Mouse (Mus musculus) heart, embryonic 14.5 days (tissue): Measurements from ENCODE around the gene Ptprn2. TPM values are rescaled to one million over a fixed set of nuclear protein-coding genes. Genes with fewer than 3 reads are reported as not detected.
A peak's percentile ranks its signal among the peaks of the same experiment; 100 is the strongest.

Source experiments
- ATAC-seq: fragments of 200-750 bp; cut with Nextera tagmentation; 2 replicates; pipeline ENCODE4 v1.8.0; 2017; ENCODE audit warnings: low read depth, moderate TSS enrichment; ENCODE audit not compliant: insufficient number of reproducible peaks, insufficient read depth, low FRiP score
- H3K27ac ChIP-seq, 2 experiments: fragments of 200-500 bp in 1 of 2; fragments of 300-500 bp in 1 of 2; sonication (generic) in 1 of 2; replicated peaks in 1 of 2; 2 replicates each; pipeline ENCODE4 v1.5.1; 2012 to 2014; ENCODE audit warnings: low read depth in 2 of 2, low read length in 2 of 2, control low read depth in 1 of 2, mild to moderate bottlenecking in 1 of 2, mixed read lengths in 1 of 2; ENCODE audit not compliant: control insufficient read depth in 1 of 2, insufficient read depth in 1 of 2
- H3K27me3 ChIP-seq: fragments of 300-500 bp; sonication (generic); 2 replicates; pipeline ENCODE4 v1.6.1; 2014; ENCODE audit warnings: mild to moderate bottlenecking, low read length, control low read depth; ENCODE audit not compliant: control insufficient read depth, insufficient read depth
- H3K36me3 ChIP-seq: fragments of 300-500 bp; sonication (generic); 2 replicates; pipeline ENCODE4 v1.6.1; 2014; ENCODE audit warnings: mild to moderate bottlenecking, control low read depth, low read length, mixed read lengths; ENCODE audit not compliant: control insufficient read depth, insufficient read depth
- H3K4me1 ChIP-seq, 2 experiments: fragments of 200-500 bp in 1 of 2; fragments of 300-500 bp in 1 of 2; sonication (generic) in 1 of 2; 2 replicates each; pipeline ENCODE4 v1.6.1; 2012 to 2014; ENCODE audit warnings: low read length in 2 of 2, control low read depth in 1 of 2, mixed read lengths in 1 of 2; ENCODE audit not compliant: control insufficient read depth in 2 of 2, insufficient read depth in 2 of 2
- H3K4me2 ChIP-seq: fragments of 300-500 bp; sonication (generic); 2 replicates; pipeline ENCODE4 v1.6.1; 2014; ENCODE audit warnings: mild to moderate bottlenecking, low read length
- H3K4me3 ChIP-seq, 2 experiments: fragments of 200-500 bp in 1 of 2; fragments of 300-500 bp in 1 of 2; sonication (generic) in 1 of 2; 2 replicates each; pipeline ENCODE4 v1.5.1; 2012 to 2014; ENCODE audit warnings: low read length in 2 of 2, mild to moderate bottlenecking in 2 of 2, control low read depth in 1 of 2, low read depth in 1 of 2, moderate library complexity in 1 of 2; ENCODE audit not compliant: control insufficient read depth in 1 of 2, insufficient read depth in 1 of 2
- H3K9ac ChIP-seq: fragments of 300-500 bp; sonication (generic); 2 replicates; pipeline ENCODE4 v1.6.1; 2014; ENCODE audit warnings: mild to moderate bottlenecking, low read length
- H3K9me3 ChIP-seq: fragments of 300-500 bp; sonication (generic); 2 replicates; pipeline ENCODE4 v1.6.1; 2016; ENCODE audit warnings: low read length, control low read depth; ENCODE audit not compliant: control insufficient read depth
- WGBS: fragments of 180-500 bp; shearing (Covaris S2); extraction: QIAGEN DNeasy Blood & Tissue Kit; methylation state at CpG from one replicate; pipeline ENCODE4 v1.1.7; 2014; 5-methylcytosine and 5-hydroxymethylcytosine counted together
- microRNA counts: library from miRNA; unstranded; fragments of <30 nt; microRNA quantifications from one replicate; lab custom pipeline; 2016
- microRNA-seq: library from miRNA; unstranded; fragments of <30 nt; microRNA quantifications from one replicate; pipeline ENCODE4, GENCODE M21; 2016
- polyA plus RNA-seq: library from polyadenylated mRNA; unstranded; fragments of >200 nt; fragmentation: Nextera tagmentation; extraction: Ambion mirVana; gene quantifications from 2 replicates; pipeline ENCODE4 v1.2.1, GENCODE M21; 2014

Ptprn2 gene
- polyA plus RNA-seq, 1 experiment from 2014 or later = 0.20 TPM

GRCm38 (mm10) chr12:117318229-117318628, 832.7 kb downstream of the Ptprn2 start:
- ATAC-seq = no peak
- Histone ChIP-seq H3K27me3 (no peaks in the 10 kb centered on the region), H3K4me1 (no peaks in the 10 kb centered on the region), H3K9ac (no peak overlapping the region), H3K4me3 (no peak overlapping the region), H3K27ac (no peak overlapping the region), H3K4me2 (no peak overlapping the region), H3K9me3 (peaks cover 11% of the 10 kb centered on the region), H3K36me3 (no peaks in the 10 kb centered on the region)
- WGBS = 69% methylated on average over 3 of the region's 3 CpGs

GRCm38 (mm10) chr12:117323017-117323416, 837.5 kb downstream of the Ptprn2 start:
- Histone ChIP-seq H3K27ac (no peak overlapping the region), H3K9ac (no peak overlapping the region), H3K4me2 (no peak overlapping the region), H3K4me3 (no peak overlapping the region), H3K4me1 (no peaks in the 10 kb centered on the region), H3K9me3 (0 out of 2 replicates have a peak, but pooled peaks cover 1% of the 10 kb centered on the region), H3K27me3 (no peaks in the 10 kb centered on the region), H3K36me3 (no peaks in the 10 kb centered on the region)
- no peak for ATAC-seq
- WGBS = 100% methylated on average over 2 of the region's 3 CpGs

MicroRNAs within 50 kb of the gene (microRNA counts, 519-probe panel; counts per million panel counts)
- microRNA mmu-miR-153 (lab: Ali Mortazavi, UCI) = 322 counts per million, percentile 70 among the panel's probes with 10 or more counts

Small RNAs within 50 kb of the gene (microRNA-seq; reads per million reads assigned to microRNA genes)
- 12.3 reads per million, percentile 24 among the genes with 10 or more reads in this experiment for gene Mir153

Other genes starting within 250 kb of the Ptprn2 start
- gene Wdr60, start 222.7 kb upstream of the Ptprn2 start, polyA plus RNA-seq = 2.9 and 5.3 TPM in 2 replicates
- not detected in 2 replicates for gene Gm11027, start 210.3 kb upstream of the Ptprn2 start, polyA plus RNA-seq
- 16.2 and 16.8 TPM in 2 replicates for gene Esyt2, start 204.5 kb upstream of the Ptprn2 start, polyA plus RNA-seq
- gene Ncapg2, start 80.3 kb upstream of the Ptprn2 start, polyA plus RNA-seq = 22.7 and 23.9 TPM in 2 replicates